Mouse (Mus musculus) heart, postnatal 0 days (tissue): ENCODE data around the gene Ccdc185.

Source experiments
- CTCF ChIP-seq: IDR thresholded peaks from 2 replicates; pipeline ENCODE4 v1.5.1; 2016; ENCODE audit warnings: antibody characterized with exemption, control low read depth, low read depth
- EP300 ChIP-seq: IDR thresholded peaks from 2 replicates; pipeline ENCODE4 v1.6.1; 2016; ENCODE audit warnings: antibody characterized with exemption, low read depth

DNA sequence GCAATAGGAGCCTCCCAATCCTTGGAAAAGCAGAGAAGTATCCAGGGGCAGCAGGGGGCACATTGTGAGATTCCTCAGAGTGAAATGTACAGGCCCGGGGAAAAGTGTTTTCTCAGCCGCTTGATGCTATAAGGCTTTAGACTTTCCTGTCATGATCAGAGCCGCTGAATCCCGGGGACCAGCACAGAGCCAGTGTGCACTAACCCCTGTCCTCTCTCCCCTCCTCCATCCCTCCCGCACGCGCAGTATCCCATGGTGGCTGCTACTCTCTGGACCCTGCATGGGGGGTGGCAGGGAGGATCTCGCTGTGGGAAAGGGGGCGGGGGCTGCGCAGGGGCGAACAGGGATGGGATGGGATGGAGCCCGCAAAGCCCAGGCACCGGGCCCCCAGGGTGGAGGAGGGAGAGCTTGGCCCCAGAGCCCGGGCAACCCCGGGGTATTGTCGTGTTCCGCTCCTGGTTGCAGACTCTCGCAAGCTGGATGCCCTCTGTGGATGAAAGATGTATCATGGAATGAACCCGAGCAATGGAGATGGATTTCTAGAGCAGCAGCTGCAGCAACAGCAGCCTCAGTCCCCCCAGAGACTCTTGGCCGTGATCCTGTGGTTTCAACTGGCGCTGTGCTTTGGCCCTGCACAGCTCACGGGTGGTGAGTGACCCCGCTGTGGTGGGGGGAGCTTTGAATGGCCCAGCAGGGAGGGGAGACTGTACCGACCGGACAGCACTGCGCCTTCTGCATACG lies 15.7 kb upstream of the Ccdc185 start:
- TF ChIP-seq CTCF: no peak
- no peak for TF ChIP-seq EP300
